Mouse (Mus musculus) lung, adult 2 months (tissue): ENCODE measurements around the gene H2-DMb2.

Experiments
- CTCF ChIP-seq: fragments of 200-500 bp; IDR thresholded peaks from 2 replicates; pipeline ENCODE4 v1.5.1; 2011; ENCODE audit warnings: mild to moderate bottlenecking, low read length, control low read depth; ENCODE audit not compliant: insufficient read depth
- POLR2A ChIP-seq: fragments of 200-500 bp; IDR thresholded peaks from 2 replicates; pipeline ENCODE4 v1.6.1; 2011; ENCODE audit warnings: low read depth, mild to moderate bottlenecking, control low read depth, low read length, borderline replicate concordance; ENCODE audit errors: extremely low read depth

DNA sequence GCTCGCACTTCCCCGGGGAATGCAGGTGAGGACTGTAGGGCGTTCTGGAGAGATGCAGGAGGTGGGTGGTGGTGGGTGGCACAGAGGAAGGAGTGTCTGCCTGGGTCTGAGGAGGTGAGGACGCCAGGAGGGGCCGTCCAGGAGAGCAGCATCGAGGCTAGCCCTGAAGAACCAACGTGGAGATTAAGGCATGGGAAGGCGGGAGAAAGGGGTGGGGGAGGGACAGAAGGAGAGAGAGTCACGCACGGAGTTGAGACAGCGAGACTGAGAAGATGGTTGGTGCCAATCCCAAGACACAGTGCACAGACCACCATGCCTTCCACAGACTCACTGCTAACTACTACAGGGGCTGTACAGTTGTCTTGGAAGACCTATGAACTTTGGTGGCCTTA lies 55.4 kb downstream of the H2-DMb2 start:
- TF ChIP-seq POLR2A (no peak), CTCF (no peak)
